Mouse (Mus musculus) stomach, postnatal 0 days (tissue): Measurements from ENCODE around the gene Nhsl1.

Experiments
- CTCF ChIP-seq: IDR thresholded peaks from 2 replicates; pipeline ENCODE4 v1.5.1; 2016; ENCODE audit warnings: antibody characterized with exemption, low read depth, mild to moderate bottlenecking, moderate library complexity
- EP300 ChIP-seq: optimal IDR thresholded peaks from 2 replicates; pipeline ENCODE3; 2016; ENCODE audit warnings: antibody characterized with exemption

DNA sequence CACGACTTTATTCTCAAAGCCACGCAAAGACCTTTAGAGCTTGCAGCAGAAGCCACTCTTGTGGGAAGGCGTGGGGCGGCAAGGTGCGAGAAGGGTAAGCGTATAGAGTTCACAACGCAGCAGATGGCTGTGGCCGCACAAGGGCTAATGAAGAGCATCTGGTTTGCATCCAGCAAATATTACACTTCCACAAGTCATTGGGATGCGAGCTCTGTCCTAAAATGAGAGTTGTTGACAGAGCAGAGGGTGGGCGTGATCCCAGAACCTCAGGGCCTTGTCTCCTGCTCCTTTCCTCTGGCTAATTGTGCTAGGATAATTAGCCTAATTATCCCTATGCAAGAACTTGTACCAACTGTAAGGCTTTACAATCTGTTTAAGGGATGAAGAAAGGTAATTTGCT is 186.9 kb downstream of the Nhsl1 start:
- TF ChIP-seq CTCF (no peak), EP300 (no peak)
